Mouse (Mus musculus) CD4-positive helper T cell, adult 2 months (primary cell): ENCODE results near the gene Praf2.
"Not testable (repeated sequence)": the region's sequence is repeated elsewhere in the genome, so short reads cannot be mapped to it uniquely, and the experiment has no call there.

Experiments used
- DNase-seq: peaks from one replicate; pipeline ENCODE4 v3.0.0-alpha.2; 2012; ENCODE audit warnings: low read depth, missing footprints, low spot score

Praf2 gene

GRCm38 (mm10) chrX:7728215-7728921 lies at the start of gene Praf2:
Gene Praf2, plus strand, starts transcription at chrX:7728439.
- peak; percentile 85 for DNase-seq

GRCm38 (mm10) chrX:7678986-7679385 lies 49.3 kb upstream of the Praf2 start:
- DNase-seq: no peak

- DNase-seq: peak; percentile 92
Measured at GRCm38 (mm10) chrX:7679405-7680056, 48.7 kb upstream of the Praf2 start.

- DNase-seq: no peak
Measured at GRCm38 (mm10) chrX:7680057-7680412, 48.2 kb upstream of the Praf2 start.

GRCm38 (mm10) chrX:7680864-7681263 lies 47.4 kb upstream of the Praf2 start, which contains the start of gene Magix:
Gene Magix, minus strand, starts transcription at chrX:7681251.
- DNase-seq: no peak

GRCm38 (mm10) chrX:7688321-7688720 lies 39.9 kb upstream of the Praf2 start:
- no peak for DNase-seq

GRCm38 (mm10) chrX:7690486-7690885 lies 37.8 kb upstream of the Praf2 start:
- DNase-seq: no peak

GRCm38 (mm10) chrX:7692862-7693261 lies 35.4 kb upstream of the Praf2 start:
- DNase-seq: peak; percentile 81

GRCm38 (mm10) chrX:7696520-7696919 lies 31.7 kb upstream of the Praf2 start:
- no peak for DNase-seq

GRCm38 (mm10) chrX:7696954-7697381 lies 31.3 kb upstream of the Praf2 start, which contains the start of gene Gpkow:
Gene Gpkow, plus strand, starts transcription at chrX:7697131.
- peak; percentile 93 for DNase-seq

- not testable (repeated sequence) for DNase-seq
Measured at GRCm38 (mm10) chrX:7713764-7714134, 14.5 kb upstream of the Praf2 start.

GRCm38 (mm10) chrX:7714135-7714899 lies 13.9 kb upstream of the Praf2 start, which contains the start of gene Wdr45:
Gene Wdr45, plus strand, starts transcription at chrX:7714333.
- peak; percentile 95 for DNase-seq

- DNase-seq: peak; percentile 34
Measured at GRCm38 (mm10) chrX:7716058-7716457, 12.2 kb upstream of the Praf2 start.

GRCm38 (mm10) chrX:7721514-7722281 lies 6.5 kb upstream of the Praf2 start, which contains the start of gene Gm45208:
Gene Gm45208, plus strand, starts transcription at chrX:7722245.
- peak; percentile 84 for DNase-seq

GRCm38 (mm10) chrX:7722282-7722611 lies 6.0 kb upstream of the Praf2 start:
- no peak for DNase-seq

- DNase-seq: peak; percentile 37
Measured at GRCm38 (mm10) chrX:7722691-7723090, 5.5 kb upstream of the Praf2 start.

- DNase-seq: no peak
Measured at GRCm38 (mm10) chrX:7724135-7724534, 4.1 kb upstream of the Praf2 start.

GRCm38 (mm10) chrX:7725841-7726240 lies 2.4 kb upstream of the Praf2 start:
- DNase-seq: no peak

GRCm38 (mm10) chrX:7727176-7727575 lies 1.1 kb upstream of the Praf2 start:
- DNase-seq: no peak

GRCm38 (mm10) chrX:7728922-7729265 lies 655 bp downstream of the Praf2 start:
- no peak for DNase-seq

- DNase-seq: peak; percentile 76
Measured at GRCm38 (mm10) chrX:7733571-7734156, 5.4 kb downstream of the Praf2 start.
